Mouse (Mus musculus): Measurements from ENCODE around the gene Ahr.

Gene Ahr

GRCm38 (mm10) chr12:35534754-35535236, at the start of gene Ahr:
Gene Ahr (minus strand): TSS chr12:35535038.
- peak; percentile 70 to 71 for DNase-seq (ENCODE audit: low spot score in 2 of 2)

- no peak for DNase-seq (ENCODE audit: low spot score in 2 of 2)
These were observed 44.0 kb upstream of the Ahr start for GRCm38 (mm10) chr12:35578826-35579225.

- no peak for DNase-seq (ENCODE audit: low spot score in 2 of 2)
These were observed 41.3 kb upstream of the Ahr start for GRCm38 (mm10) chr12:35576107-35576506.

- no peak for DNase-seq (ENCODE audit: low spot score in 2 of 2)
These were observed 38.9 kb upstream of the Ahr start for GRCm38 (mm10) chr12:35573713-35574112.

GRCm38 (mm10) chr12:35562826-35563225, 28.0 kb upstream of the Ahr start:
- DNase-seq (ENCODE audit: low spot score in 2 of 2), result no peak

DNA sequence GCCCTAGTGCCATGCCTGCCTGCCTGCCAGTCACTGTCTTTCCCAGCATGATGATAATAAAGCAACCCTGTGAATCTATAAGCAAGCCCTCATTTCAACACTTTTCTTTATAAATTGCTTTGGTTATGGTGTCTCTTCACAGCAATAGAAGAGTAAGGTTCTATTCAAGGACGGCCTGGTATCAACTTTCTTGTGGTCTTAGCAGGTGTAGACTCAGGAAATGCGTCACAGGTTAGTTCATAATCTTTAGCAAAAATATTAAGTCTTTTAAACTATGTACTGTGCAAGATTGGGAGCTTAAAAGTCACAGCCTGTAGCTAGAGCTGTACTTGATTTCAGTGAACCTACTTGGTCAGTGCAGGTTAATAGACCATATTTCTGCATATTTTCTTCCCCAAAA, 24.0 kb upstream of the Ahr start:
- no peak for DNase-seq (ENCODE audit: low spot score in 2 of 2)

- DNase-seq (ENCODE audit: low spot score in 2 of 2), result no peak
These were observed 21.1 kb upstream of the Ahr start for GRCm38 (mm10) chr12:35555925-35556324.

- DNase-seq (ENCODE audit: low spot score in 2 of 2), result no peak
These were observed 19.5 kb upstream of the Ahr start for GRCm38 (mm10) chr12:35554309-35554708.

DNA sequence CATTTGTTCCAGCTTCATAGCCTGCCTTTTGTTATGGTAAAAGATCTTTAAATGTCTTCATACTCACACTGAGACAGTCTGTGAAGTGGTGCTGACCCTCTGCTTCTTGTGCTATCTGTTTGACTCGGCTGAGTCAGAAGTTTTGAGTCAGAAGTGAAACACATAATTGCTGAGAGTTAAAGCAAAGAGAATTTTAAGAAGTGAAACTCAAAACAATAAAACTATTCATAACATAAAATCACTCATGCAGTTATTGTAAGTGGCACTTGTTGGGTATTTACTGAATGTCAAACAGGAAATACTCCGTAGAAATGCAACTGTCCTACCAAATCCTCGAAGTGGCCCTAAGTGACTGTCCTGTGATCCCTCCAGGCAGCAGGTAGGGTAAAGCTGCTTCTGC, 18.3 kb upstream of the Ahr start:
- no peak for DNase-seq (ENCODE audit: low spot score in 2 of 2)

- no peak for DNase-seq (ENCODE audit: low spot score in 2 of 2)
These were observed 15.5 kb upstream of the Ahr start for GRCm38 (mm10) chr12:35550299-35550698.

- DNase-seq (ENCODE audit: low spot score in 2 of 2), result no peak
These were observed 8.0 kb upstream of the Ahr start for GRCm38 (mm10) chr12:35542836-35543235.

DNA sequence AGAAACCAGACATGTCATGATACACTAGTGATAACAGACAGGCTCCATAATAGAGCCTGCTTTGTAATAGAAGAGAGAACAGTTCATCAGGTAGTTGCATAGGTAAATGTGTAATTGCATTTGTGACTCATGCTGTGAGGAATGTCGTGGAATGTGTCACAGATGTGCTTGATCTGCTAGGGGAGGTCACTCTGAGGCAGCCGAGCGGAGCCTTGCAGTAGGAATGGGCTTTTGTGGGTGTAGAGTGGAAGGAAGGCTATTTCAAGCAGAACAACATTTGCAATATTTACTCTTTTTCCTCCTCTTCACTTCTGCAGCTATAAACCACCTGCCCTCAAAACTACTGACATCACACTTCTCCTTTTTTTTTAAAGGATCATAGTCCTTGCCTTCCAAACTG, 4.0 kb upstream of the Ahr start:
- DNase-seq (ENCODE audit: low spot score in 2 of 2), result no peak

GRCm38 (mm10) chr12:35534114-35534753, 604 bp downstream of the Ahr start:
- DNase-seq (ENCODE audit: low spot score in 2 of 2), result peak; percentile 8 to 11

DNA sequence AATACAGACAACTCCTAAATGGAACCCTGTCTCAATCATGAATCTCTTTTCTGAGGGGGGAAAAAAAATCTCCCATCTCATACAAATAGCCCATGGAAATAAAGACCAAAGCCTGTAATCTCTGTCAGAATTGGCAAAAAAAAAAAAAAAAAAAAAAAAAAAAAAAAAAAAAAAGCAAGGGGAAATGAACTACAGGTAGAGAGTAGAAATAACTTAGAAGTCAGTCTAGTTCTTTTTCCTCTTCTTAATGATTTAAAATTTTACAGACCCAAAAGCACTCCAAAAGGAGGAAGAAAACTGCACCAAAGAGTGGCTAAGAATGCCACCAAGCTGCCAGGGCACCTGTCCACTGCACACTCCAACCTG, 1.1 kb downstream of the Ahr start:
- DNase-seq (ENCODE audit: low spot score in 2 of 2), result no peak

DNA sequence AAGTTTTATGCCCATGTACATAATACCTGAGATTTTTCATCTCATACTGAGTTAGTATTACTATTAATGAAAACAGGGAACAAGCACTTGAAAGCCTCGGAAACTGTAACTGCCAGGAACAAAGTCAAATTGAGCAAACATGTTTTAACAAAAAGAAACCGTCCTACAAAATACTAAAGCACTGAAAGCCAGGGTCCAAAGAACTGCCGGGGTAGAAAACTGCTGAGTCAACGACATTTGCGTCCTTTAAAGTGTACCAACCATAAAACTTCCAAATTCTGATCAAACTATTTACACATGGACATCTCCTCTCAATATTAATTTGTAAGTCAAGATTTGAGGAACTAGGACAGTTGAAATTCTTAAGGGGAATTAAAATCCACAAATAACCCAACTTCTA, 1.7 kb downstream of the Ahr start:
- no peak for DNase-seq (ENCODE audit: low spot score in 2 of 2)

GRCm38 (mm10) chr12:35532151-35532550, 2.7 kb downstream of the Ahr start:
- peak; percentile 22 to 73 for DNase-seq (ENCODE audit: low spot score in 2 of 2)

GRCm38 (mm10) chr12:35530587-35530986, 4.3 kb downstream of the Ahr start:
- no peak for DNase-seq (ENCODE audit: low spot score in 2 of 2)

- no peak for DNase-seq (ENCODE audit: low spot score in 2 of 2)
These were observed 7.4 kb downstream of the Ahr start for GRCm38 (mm10) chr12:35527429-35527828.

DNA sequence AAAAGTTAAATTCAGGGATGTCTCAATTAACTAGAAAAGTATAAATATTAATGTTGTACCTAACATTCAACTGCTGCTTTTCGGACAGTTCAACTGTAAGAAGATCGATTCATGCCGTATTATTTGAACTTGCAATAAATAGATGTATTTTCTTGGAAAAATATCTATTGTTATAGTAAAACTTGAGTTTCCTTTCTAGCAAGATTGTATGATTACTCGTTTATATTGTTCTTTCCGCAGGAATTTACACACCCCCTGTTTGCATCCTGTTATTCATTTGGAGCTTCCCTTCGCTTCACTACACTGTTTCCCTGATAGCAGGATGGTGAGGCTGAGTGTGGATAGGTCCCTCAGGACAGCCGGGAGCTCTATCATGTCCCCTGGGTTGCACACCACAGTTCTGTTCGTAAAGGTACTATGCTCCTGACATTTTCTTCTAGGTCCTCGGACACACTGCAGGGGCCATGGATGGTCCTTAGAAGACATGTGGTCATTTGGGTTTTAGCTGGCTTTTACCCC, 12.2 kb downstream of the Ahr start:
- DNase-seq (ENCODE audit: low spot score in 2 of 2), result no peak

DNA sequence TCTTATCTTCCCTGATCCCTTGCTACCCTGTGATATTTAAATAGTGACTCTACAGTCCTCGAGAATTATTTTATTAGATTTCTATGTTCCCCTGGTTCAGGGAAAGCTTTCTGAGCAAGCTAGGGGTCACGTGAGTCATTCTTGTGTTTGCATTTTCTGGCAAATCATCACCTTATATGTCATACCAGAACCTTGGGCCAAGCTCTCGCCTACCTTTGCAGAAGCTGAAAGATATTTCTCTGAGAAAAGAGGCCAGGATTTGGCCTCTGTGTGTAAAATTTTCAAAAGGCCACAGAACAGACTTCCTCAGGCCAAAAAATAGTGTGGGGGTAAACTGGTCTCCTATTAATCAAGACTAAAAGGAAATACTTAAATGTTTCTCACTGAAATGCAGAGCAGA, 19.2 kb downstream of the Ahr start:
- DNase-seq (ENCODE audit: low spot score in 2 of 2), result no peak

DNA sequence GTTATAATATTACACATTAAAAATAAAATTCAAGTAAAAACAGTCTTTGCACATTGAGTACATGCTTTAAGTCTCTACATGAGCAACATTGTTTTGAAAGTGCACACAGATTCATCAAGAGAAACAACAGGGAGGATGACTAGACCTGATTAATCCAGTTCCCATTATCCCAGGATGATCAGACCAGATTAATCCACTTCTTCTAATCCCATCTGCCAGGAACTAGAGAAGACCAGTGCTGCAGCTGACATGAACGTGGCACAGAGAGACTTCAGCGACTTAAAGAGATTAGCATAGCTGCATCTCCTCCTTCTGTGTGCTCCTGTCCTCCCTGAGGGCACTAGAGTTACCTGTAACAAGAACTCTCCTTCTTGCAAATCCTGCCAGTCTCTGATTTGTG, 20.2 kb downstream of the Ahr start:
- DNase-seq (ENCODE audit: low spot score in 2 of 2), result no peak

DNA sequence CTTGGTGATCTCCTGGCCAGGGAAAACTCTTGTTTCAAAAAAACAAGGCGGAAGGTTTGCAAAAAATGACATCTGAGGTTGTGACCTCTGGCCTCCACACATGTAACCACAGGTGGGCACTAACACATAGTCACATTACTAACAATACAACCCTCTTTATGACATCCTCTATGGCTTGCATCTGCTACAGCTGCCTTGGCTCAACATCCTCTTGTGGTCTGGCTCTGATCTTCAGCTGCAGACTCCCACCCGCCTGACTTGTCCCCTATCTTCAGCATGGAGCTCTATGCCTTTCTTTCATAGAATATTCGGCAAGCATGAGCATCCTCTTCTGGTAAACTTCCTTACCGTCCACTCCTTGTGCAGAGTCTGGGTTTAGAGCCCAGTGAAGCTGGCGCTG, 24.1 kb downstream of the Ahr start:
- DNase-seq (ENCODE audit: low spot score in 2 of 2), result no peak

DNA sequence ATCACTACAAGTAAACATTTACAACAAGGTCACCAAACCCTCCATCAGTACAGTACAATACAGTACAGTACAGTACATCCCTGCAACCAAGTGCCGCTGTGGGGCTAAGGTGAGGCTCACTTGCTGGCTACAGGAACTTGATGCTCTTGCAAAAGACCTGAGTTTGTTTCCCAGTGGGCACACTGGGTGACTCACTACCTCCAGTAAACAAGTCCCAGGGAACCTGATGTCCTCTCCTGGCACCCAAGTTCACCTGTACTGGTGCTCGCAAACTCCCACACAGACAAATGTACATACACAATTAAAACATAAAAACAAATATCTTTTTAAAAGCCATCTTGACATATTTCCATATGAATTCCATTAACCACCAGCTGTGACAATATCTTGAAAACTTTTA, 28.5 kb downstream of the Ahr start:
- DNase-seq (ENCODE audit: low spot score in 2 of 2), result no peak

DNA sequence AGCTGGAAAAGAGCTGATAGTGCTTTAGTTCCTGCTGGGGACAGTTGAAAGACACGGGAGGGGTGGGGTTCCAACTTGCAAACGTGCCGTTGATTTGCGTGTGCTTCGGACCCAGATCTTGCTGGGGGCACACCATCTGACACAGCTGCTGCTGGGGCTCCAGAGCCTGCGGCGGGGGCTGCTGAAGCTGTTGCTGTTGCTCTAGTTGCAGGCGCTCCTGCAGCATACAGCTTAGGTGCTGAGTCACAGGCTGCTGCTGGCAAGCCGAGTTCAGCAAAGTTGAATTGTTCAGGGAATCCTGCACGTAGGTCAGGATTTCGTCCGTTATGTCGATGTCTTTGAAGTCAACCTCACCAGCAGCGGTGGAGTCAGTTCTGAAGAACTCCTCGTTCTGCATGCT, 30.8 kb downstream of the Ahr start:
- no peak for DNase-seq (ENCODE audit: low spot score in 2 of 2)
